Mouse (Mus musculus) gastrocnemius, postnatal 25 days (tissue): Measurements from ENCODE around the gene Srp14. TPM values are rescaled to one million over a fixed set of nuclear protein-coding genes. Genes with fewer than 3 reads are reported as not detected.

Experiments used
- DNase-seq: peaks from one replicate; pipeline ENCODE4 v3.0.0; 2022
- total RNA-seq, 2 experiments: library from RNA; stranded (reverse); gene quantifications; 1 replicate in 1 of 2; 2 replicates in 1 of 2; pipeline ENCODE4 v1.2.3; 2021

The Srp14 gene
- total RNA-seq, 2 experiments from 2014 or later = 129 to 134 TPM

- no peak for DNase-seq
Observed at GRCm38 (mm10) chr2:118431589-118431988, 47.9 kb downstream of the Srp14 start.

- DNase-seq = no peak
Observed at GRCm38 (mm10) chr2:118430630-118431029, 48.9 kb downstream of the Srp14 start.

GRCm38 (mm10) chr2:118429297-118429696, 50.2 kb downstream of the Srp14 start:
- no peak for DNase-seq

- DNase-seq = no peak
Observed at GRCm38 (mm10) chr2:118428296-118428695, 51.2 kb downstream of the Srp14 start.

Other genes starting within 250 kb of the Srp14 start
- gene Fsip1, start 222.7 kb downstream of the Srp14 start, total RNA-seq = not detected
- gene Gpr176, start 106.3 kb downstream of the Srp14 start, total RNA-seq = under 1 TPM; 0.08 to 0.16 TPM
- gene Eif2ak4, start 91.1 kb downstream of the Srp14 start, total RNA-seq = 1 to 10 TPM; 3.4 to 3.5 TPM
- gene Bmf, start 70.0 kb upstream of the Srp14 start, total RNA-seq = 1 to 10 TPM; 3.4 to 4.7 TPM
- 1 to 10 TPM; 1.0 to 1.2 TPM for gene Bub1b, start 118.5 kb upstream of the Srp14 start, total RNA-seq
- under 1 TPM in 1 of 2 experiments, not detected in 1; 0.64 TPM for gene Pak6, start 183.6 kb upstream of the Srp14 start, total RNA-seq
- gene Ankrd63, start 224.3 kb upstream of the Srp14 start, total RNA-seq = not detected
- gene Plcb2, start 248.7 kb upstream of the Srp14 start, total RNA-seq = under 1 TPM; 0.15 to 0.16 TPM